Mouse (Mus musculus) myocyte (in vitro differentiated cells): ENCODE measurements around the gene Gm10972.

ENCODE experiments used
- CEBPB ChIP-seq: IDR thresholded peaks from 2 replicates; pipeline ENCODE4 v1.6.1; 2011; ENCODE audit warnings: mild to moderate bottlenecking, moderate library complexity; ENCODE audit not compliant: poor library complexity, insufficient read depth, severe bottlenecking
- MYOD1 ChIP-seq, 3 experiments: IDR thresholded peaks; one replicate each; pipeline ENCODE4 v1.6.1; 2011; ENCODE audit warnings: control low read depth in 2 of 3, low read depth in 2 of 3, mild to moderate bottlenecking in 2 of 3, moderate library complexity in 1 of 3; ENCODE audit not compliant: insufficient read length in 2 of 3, control insufficient read depth in 1 of 3
- POLR2A ChIP-seq: IDR thresholded peaks from one replicate; pipeline ENCODE4 v1.6.1; 2011; ENCODE audit warnings: low read depth, mild to moderate bottlenecking, control low read depth, moderate library complexity; ENCODE audit not compliant: insufficient read length
- POLR2AphosphoS2 ChIP-seq: IDR thresholded peaks from one replicate; pipeline ENCODE4 v1.6.1; 2011; ENCODE audit warnings: low read depth, control low read depth; ENCODE audit not compliant: insufficient read length

- TF ChIP-seq POLR2A (no peak), CEBPB (no peak), MYOD1 (IDR thresholded peaks at IDR 0.05; ENCODE audit: control insufficient read depth in 1 of 3, insufficient read length in 2 of 3, low read depth in 2 of 3) (no peak), POLR2AphosphoS2 (no peak)
Observed at GRCm38 (mm10) chr3:94611834-94612233, 31.1 kb upstream of the Gm10972 start.
